ENCODE assay signal across 8 mouse cellular contexts in genomic region chr4:153956569-153957405, GRCm38 (mm10). TPM values are rescaled to one million over a fixed set of nuclear protein-coding genes. Genes with fewer than 3 reads are reported as not detected.
DNase-seq lines count a peak whose midpoint lies in the region; ATAC-seq lines count a peak whose summit lies in the region.

Gene A430005L14Rik, plus strand, starts transcription at chr4:153957237.

- 2% methylated on average over 65 of the region's 67 CpGs for WGBS in hindbrain, embryonic 14.5 days

- peak; percentile 96 for DNase-seq in R1 (ENCODE audit: low read depth, low spot score)
- DNase-seq in cerebellum, postnatal 25 days: peak; percentile 98 to 99
- peak; percentile 89 to 97 for DNase-seq in frontal cortex, postnatal 25 days (ENCODE audit: low spot score in 2 of 2)
- DNase-seq in hindbrain, embryonic 14.5 days (ENCODE audit: low spot score): peak; percentile 98
- DNase-seq in layer of hippocampus, postnatal 36 days: peak; percentile 98
- DNase-seq in lung, postnatal 36 days: peak; percentile 96
- peak; percentile 99 for DNase-seq in retina, postnatal 1 day
- DNase-seq in urinary bladder, adult 18-20 months (ENCODE audit: low spot score in 2 of 2): peak; percentile 90 to 95

- peaks cover 23% of the 10 kb centered on the region for H3K36me3 ChIP-seq in hindbrain, embryonic 14.5 days (replicated peaks; ENCODE audit: control insufficient read depth, insufficient read depth)

- H3K27me3 ChIP-seq in hindbrain, embryonic 14.5 days (ENCODE audit: control insufficient read depth, insufficient read depth, low read length): no peaks in the 10 kb centered on the region

- no peaks in the 10 kb centered on the region for H3K9me3 ChIP-seq in hindbrain, embryonic 14.5 days (ENCODE audit: control insufficient read depth, low read length)

- H3K4me1 ChIP-seq in hindbrain, embryonic 14.5 days (replicated peaks; ENCODE audit: control insufficient read depth, insufficient read depth, low read length): peaks cover 16% of the 10 kb centered on the region

- peak within 1 kb of the TSS; percentile 91 for H3K27ac ChIP-seq in hindbrain, embryonic 14.5 days

- H3K4me2 ChIP-seq in hindbrain, embryonic 14.5 days (replicated peaks): peak within 1 kb of the TSS; percentile 90

- peak within 1 kb of the TSS; percentile 83 for H3K4me3 ChIP-seq in hindbrain, embryonic 14.5 days (replicated peaks; ENCODE audit: low read length)

- ATAC-seq in hindbrain, embryonic 14.5 days (ENCODE audit: low FRiP score): peak; percentile 94

- H3K9ac ChIP-seq in hindbrain, embryonic 14.5 days: peak within 1 kb of the TSS; percentile 92

RNA-seq across cellular contexts. Expression of gene A430005L14Rik, which starts in this region (rescaled TPM):
- 57.3 and 60.5 TPM in 2 replicates for polyA plus RNA-seq in hindbrain, embryonic 14.5 days (2014; fragmentation: Nextera tagmentation; extraction: Ambion mirVana)
- total RNA-seq in layer of hippocampus, postnatal 36 days (2021): 10 to 100 TPM; 22.4 to 25.1 TPM

Comparison
In these comparisons a context has a peak if more than half of its experiments do, and no peak if none do; other contexts are left out.
1. Peak in every context shown above with its lines: DNase-seq, ATAC-seq, H3K4me3 ChIP-seq and H3K27ac ChIP-seq.